Mouse (Mus musculus) cerebellum, adult 8-10 months (tissue): ENCODE data around the gene Tspan5.

ENCODE experiments used
- DNase-seq: peaks from one replicate; pipeline ENCODE4 v3.0.0; 2022

Tspan5 gene

DNA sequence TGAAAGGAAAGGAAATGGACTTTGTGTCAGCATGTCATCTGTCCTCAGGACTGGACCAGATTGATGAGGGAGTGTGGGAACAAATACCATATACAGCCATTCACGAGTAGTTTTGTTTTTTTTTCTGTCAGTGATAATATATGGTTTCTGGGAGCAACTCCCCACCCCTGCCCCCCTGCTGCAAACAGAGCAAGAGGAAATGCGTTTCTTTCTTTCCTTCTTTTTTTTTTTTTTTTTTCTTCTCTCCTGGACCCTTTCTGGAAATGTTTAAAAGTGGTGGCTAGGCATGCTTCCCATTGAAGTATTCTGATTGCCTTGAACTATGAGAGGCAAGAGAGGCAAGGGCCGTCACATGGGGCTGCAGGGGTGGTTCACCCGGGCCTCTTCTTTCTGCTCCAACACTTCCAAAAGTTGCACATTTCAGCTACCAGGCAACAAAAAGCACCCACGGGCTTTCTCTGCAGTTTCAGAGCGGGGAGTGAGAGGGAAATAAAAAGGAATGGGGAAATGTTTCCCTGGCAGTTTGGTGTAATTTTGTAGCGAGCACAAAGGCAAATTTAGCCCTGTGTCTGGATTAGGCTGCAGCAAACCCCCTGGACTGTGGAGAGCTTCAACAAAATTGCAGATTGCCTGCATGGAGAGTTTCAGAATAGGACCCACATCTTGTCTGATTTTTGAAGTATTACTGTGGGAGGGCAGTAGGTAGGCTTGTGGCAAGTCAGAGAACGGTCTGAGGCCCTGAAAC lies 2.2 kb downstream of the Tspan5 start:
- DNase-seq, result no peak

DNA sequence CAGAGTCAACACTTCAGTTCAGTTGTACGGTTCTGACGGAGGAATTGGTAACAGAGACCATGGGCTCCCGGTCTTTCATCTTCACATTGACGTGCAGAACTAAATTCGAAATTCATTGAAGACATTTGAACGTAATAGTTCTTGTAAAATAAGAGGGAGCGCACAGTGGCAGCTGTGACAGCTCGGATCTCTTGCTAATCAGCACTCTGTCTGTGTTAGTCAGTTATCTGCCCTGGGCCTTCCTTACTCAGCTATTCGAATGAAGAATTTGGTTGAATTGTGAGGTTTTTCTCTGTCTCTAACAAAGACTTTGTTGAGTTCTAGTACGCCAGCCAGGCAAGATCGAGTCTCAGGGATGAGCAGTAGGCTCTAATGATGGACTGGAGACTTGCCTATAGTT lies 3.1 kb downstream of the Tspan5 start:
- no peak for DNase-seq

DNA sequence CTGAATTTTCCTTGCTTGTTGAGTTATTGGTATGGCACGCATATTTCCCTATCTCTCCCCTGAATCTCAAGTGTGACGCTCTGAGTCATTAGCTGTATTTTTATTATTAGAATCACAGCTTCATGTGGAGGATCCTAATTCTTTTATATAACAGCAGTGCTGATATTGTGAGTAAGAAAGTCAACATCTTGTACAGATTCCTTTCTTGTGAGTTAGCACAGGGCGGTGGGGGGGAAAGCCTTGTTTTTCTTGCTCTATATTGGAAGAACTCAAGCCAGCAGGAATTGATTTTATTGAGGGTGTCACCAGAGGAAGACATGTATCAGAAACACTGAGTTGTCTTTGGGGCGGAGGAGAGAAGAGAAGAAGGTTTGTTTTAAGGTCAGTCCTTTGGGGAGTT lies 3.6 kb downstream of the Tspan5 start:
- DNase-seq, result no peak

DNA sequence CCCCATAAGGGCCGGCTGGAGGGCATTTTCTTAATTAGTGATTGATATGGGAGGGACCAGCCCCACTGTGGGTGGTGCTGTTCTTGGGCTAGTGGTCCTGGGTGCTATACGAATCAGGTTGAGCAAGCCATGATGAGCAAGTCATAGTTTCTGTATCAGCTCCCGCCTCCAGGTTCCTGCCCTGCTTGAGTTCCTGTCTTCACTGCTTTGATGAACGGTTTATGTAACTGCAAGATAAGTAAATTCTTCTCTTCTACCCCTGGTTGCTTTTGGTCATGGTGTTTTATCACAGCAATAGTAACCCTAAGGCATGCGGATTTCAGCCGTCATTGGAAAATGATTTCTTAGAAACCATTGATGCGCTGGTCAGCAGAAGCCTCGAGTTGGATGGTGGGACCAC lies 4.6 kb downstream of the Tspan5 start:
- DNase-seq, result no peak

DNA sequence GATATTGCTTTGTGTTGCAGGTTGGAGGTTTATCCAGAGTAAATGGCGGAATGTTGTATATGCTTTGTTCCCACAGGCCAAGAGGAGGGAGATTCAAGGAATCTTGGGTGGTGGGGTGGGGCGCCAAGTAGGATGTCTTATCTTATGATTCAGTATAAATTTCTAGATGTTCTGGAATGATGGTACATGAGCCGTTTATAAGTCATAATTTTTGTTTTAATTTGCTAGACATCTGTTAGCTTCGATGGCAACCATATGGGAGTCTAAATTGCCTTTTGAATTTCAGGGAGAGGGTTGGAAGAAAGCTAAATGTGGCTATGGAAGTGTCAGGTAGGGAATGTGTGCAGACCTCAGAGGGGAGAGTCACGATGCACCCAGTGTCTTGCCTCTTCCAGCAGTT lies 5.0 kb downstream of the Tspan5 start:
- no peak for DNase-seq

DNA sequence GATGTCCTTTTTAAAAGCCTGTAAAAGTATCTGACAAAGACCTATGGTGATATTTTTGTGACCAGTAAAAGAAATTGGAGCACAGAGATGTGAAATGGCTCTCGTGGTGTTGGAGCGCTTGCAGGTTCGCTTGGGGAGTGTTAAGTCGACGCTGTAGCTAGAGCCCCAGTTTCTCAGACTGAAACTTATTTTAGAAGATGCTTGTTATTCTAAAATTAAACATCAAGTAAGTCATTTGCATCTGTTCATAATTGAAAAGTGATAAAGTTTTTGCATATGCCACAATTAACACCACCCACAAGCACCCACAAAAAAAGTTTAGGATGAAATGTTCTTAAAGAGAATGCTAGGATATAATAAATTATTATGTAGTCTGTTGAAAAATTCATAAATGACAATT lies 6.0 kb downstream of the Tspan5 start:
- DNase-seq, result no peak

DNA sequence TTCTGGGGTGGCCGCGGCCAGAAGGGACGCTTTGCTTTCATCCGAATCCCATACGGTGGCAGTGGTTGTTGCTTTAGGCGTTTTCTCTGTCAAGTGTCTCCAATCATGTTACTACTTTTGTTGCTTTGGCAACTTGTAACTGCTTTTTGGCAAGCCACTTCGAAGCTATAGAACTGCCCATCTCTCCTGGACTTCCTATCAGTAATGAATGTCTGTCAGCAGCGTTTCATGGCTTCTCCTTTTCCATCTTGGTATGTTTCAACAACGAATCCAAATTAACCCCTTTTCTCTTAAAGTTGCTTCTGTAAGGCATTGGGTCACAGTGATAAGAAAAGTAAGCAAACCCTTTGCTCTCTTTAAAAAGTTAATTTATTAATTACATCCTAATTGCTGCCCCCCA lies 7.7 kb downstream of the Tspan5 start:
- no peak for DNase-seq

DNA sequence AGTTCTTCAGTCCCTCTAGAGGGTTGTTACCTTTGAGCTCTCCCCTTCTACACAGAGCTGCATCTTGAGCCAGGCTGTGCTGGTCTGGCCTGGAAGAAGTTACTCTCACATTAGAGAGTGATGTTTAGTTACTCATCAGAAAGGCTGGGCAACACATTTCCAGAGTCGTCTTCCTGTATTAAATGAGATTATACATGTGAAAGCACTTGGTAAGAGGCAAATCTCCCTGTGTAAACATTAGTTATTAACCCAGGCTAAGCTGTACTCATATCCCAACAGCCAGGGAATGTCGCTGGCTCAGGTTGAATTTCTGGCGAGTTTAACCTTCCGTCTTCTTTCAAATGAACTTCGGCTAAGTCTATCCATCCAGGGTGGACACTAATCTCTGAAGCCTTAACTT lies 9.3 kb downstream of the Tspan5 start:
- no peak for DNase-seq

DNA sequence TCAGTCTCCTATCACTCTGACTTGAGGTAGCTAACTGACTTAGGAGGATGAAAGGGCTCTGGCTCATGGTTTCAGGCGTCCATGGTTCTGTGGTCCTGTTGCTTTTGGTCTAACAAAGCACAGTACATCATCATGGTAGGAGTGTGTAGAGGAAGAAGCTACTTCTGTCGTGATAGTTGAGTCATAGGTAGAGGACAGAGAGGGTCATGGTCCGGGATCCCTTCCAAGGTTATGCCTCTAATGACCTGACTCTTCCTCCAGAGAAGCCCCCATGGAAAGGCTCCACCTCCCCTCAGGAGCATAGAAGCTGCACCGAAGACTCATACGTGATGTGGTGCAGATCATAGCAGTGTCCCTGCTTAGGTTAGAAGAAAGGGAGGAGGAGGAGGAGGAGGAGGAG lies 10.1 kb downstream of the Tspan5 start:
- no peak for DNase-seq

DNA sequence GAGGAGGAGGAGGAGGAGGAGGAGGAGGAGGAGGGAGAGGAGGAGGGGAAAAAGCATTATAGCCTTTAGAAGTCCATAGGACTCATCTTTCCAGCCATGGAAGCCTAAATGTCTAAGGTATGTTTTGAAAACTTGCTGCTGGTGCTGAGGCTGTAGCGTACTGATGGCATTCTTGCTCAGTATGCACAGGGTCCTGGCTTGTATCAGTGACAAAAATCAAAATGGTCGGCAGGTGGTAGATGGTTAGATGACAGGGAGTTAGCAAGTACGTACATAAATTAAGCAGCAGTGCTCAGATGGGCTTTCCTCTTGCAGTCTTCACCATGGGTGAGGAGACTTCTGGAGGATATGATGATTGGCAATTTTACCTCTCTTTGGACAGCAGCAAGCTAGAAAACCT lies 10.8 kb downstream of the Tspan5 start:
- no peak for DNase-seq

DNA sequence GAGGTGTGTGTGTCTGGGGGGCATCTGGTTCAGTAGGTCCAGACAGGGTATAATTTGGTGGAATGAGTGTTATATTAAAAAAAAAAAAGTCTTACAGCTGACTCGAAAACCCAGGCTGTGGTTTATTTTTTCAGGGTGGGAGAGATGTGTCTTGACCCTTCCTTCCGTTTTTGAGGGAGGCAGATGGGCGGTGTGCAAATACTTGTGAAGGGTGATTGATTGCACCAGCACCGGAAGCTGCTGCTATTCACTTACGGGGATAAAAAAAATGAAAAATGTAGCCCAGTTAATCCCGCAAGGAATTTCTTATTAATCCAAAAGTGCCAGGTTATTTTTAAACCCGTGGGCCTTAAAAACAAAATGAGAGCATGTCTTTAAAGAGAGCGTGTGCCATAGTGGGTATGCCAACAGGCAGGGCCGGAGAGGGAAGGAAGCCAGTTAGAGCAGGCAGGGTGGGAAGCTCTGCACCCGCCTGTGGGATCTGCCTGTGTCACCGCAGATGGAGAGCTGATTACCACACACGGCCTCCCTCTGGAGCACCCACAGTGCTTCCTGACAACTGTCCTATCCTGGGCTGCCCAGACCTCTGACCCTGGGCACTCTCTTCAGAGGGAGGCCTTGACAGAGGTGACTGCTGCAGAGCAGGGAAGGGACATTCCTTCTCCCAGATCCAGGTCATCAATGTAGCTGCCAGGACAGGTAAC lies 11.3 kb downstream of the Tspan5 start:
- DNase-seq, result peak; percentile 58

DNA sequence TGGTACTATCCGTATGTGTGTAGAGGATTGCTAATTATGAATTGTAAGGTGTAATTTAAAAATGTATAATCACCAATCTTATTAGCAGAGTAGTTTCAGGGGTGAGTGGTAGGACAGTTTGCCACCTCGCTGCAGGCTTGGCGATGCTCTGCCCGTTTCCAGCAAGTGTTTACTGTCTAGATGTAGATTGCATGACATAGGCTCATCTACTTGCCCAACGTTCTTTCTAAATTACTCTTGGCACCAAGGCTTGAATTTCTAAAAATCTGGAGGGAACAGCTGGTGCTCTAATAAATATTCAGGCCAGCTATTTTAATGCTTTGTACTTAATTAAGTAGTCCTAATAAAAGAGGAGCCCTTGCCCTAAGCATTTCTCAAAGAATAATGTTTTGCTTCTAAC lies 12.3 kb downstream of the Tspan5 start:
- DNase-seq, result no peak

DNA sequence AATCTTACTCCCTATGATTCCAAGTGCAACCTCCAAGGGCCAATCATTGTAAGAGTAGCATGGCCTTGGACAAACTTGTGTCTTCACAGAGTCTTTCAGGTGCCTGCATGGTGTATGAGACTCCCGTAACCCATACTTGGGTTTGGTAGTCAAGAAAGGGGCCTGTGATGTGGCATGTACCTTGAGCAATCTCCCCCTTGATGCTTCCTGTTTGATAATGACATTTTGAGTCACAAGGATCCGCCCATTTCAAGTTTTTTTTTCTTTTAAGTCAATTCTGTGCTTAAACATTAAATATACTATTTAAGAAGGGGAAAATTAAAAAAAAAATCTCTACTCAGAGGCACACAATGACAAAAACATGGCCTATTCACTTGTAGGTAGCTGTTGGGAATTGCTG lies 15.3 kb downstream of the Tspan5 start:
- DNase-seq, result no peak

DNA sequence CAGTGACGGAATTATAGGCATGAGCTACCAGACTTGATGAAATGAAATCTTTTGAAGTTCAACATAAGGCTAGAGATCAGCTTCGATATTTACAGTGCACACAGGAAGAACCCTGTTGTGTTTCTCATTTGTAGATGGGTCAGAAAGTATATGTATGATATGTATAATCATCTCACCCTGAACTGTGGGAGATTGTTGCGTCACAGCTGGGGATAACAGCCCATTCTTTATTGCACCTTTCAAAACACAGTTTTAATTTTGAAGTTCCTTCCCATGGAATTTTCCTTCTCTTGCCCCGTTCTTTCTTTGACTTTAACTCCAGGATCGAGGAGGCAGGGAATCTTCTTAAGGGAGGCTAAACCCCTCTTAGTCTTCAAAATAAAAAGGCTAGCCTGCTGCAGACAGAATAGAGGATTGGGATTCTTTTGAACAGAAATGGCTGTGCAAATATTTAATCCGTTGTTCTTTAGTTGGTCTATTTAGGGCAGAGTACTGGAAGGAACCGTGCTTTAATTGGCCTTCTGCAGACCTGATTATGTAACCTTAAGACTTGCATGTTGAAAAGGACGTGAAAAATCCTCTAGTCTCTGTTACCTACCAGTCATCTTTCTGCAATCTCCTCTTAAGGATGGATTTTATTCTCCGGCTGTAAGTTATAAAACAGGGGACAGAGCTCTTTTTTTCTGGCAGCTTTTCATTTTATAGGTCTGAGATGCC lies 18.1 kb downstream of the Tspan5 start:
- DNase-seq, result no peak

DNA sequence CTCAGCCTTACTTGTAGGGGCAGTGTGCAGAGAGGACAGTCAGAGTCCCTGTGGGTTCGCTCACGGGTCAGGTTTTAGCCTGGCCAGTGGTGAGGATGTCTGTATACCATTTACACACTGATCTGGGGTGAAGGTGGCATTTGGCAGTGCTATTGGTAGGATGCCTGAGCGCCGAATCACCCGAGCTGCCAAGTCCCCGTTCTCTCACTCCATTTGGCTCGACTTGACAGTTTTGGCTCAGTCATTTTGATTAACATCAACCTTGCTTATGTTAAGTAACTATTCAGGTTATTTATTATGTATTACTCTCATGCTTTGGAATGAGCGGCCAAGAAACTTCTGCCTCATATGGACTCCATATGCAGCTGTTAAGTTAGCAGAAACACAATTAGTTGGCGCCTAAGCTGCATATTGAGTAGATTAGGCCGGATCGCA lies 18.7 kb downstream of the Tspan5 start:
- DNase-seq, result peak; percentile 70

DNA sequence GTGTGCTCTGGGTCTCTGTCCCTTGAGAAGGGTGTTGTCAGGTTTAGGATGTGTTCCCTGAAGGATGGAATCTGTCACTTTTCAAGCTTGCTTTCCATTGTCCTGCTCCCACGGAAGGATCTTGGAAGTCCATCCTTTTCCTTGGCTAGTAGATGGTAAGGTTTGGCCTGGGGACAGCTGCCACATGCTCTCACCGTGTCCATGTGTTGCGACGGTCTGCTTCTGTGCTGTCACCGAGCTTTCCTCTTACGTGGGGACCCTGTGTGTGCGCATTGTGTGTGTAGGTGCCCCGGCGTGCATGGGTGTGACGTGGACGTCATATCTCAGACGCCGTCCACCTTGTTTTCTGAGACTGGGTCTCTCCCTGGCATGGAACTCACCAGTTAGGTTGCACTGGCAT lies 19.5 kb downstream of the Tspan5 start:
- no peak for DNase-seq

DNA sequence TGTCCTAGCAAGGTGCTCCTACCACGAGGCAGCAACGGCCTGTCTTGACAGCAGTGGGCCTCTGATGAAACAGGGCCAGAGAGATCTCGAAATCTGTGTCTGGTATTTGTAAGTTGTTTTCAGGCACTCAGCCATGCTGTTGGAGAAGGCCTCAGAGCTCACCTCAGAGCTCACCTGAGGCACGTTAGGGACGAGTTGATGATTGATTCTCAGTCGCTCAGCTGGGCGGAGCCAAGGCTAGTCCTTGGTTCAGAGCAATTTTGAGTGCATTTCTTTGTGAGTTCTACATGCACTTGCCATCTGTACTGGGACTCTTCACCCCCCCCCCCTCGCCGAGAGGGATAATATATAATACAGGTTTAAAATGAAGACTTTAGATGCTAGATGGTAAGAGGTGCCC lies 21.9 kb downstream of the Tspan5 start:
- DNase-seq, result no peak

DNA sequence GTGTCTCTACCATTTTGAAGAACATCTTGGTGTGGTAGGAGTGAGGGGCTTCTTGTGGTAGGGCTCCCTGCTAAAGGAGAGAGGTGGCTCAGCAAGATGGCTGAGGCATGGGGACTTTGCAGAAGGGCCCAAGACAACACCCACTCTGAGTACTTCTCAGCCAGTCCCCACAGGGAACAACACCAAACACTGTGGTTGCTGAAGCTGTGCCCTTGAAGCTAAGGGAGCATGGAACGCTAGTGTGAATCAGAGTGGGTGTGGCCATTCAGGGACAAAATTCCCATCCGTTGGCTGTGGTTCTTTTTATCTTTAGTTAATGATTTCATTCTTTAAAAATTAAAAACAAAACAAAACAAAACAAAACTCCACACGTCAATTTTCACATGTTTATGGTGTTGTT lies 22.8 kb downstream of the Tspan5 start:
- DNase-seq, result no peak

DNA sequence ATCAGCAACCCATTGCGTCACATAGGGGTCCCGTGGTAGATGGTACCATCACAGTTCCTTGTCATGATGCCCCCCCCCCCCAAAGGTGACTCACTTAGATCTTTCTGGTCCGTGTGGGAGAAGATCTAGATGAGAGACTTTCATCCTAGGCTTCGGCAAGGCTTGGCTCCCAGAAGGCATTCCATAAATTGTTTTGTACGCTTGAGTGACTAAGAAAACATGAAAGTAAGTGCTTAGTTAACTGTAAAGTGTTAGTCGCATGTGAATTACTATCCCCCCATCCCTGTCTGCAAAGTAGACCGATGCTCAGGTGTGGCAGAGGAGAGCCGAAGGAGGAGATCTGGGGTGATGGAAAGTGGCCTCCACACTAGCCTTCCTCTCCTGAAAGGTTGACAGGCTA lies 25.0 kb downstream of the Tspan5 start:
- no peak for DNase-seq

DNA sequence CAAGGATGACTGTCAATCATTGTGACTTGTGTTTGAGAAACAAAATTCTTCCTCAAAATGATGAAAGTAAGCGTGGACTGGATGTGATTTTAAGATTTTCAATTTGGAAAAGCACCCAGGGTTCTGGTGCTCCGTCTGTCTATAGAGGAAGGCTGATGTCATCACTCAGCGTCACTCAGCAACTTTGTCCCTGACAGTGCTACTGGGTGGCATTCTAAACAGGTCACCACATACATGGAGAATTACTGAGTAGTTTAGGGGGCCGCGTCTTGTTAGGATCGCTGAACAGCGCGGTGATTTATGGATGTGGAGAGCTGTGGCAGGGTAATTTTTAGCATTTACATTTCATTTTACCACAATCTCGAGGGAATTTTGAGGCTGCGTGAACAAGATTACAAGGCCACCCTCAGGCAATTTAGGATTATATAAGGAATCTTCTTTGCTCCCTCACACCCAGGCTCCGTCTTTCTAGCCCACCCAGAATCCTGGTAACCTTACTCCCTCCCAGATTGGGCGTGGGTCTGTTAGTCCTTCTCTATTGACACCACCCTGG lies 26.6 kb downstream of the Tspan5 start:
- no peak for DNase-seq

DNA sequence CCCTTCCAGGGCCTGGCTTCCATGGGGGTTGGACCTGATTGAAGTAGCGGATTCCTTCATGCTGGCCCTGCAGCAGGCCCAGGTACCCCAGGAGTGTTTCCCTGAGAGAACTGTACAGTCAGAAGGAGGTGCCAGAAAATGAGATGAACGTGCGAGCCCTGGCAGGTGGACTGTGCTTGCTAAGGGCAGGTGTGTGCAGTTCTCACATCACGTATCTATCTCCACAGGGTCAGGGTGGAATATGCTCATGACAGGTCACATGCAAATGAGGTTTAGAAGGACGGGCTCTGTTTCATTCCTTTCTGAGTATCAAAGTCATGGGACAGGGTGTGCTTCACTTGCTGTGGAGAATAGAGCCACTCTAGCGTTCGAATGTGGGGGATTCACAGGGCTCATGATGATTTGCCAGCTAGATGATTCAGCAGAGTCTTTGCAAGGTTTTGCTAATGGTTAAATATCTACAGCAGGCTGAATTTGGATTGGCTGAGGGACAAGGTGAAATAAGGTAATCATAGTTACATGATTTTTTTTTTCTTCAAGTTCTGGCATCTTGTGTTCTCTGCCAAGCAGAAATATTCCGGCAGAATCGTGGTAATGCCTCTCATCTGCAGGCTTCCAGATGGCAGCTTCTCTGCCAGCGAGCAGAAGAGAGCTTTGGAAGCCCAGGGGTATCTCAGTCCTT lies 28.8 kb downstream of the Tspan5 start:
- DNase-seq, result no peak

DNA sequence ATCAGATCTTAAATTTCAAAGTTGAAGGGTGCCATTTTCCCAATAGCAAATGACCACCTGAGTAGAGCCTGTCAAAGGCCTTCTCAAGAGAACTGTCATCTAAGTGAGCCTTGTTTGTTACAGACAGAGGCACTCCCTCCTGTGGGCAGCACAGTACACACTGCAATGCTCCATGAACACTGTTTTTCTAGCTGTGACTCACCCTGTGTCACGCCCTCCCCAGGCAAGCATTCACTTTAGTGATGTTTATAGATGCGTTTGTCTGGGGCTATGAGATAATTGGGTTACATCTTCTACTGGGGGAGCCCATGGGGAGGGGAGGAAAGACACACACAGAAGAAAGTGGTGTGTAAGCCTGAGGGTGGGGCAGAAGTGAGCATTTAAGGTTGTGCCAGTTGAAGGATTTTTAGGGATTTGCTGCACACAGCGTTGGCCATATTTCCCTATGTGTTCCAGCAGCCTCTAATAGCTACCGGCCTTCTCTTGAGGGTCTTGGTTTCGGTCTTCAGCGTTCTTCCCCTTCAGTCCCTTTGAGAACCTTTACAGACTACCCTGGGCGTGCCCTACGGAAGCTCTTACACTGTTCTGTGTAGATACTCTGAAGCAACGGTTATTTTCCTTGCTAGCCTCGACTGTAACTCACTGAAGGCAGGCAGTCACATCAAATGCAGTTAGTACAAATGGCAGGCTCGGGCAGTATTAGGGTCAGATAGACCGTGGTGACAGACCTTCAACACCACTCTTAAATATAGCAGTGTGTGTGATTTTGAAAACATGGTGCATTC lies 29.7 kb downstream of the Tspan5 start:
- DNase-seq, result no peak
